Mouse (Mus musculus) gonadal fat pad, adult 2 months (tissue): Measurements from ENCODE around the gene Spata19. TPM values are rescaled to one million over a fixed set of nuclear protein-coding genes. Genes with fewer than 3 reads are reported as not detected.

Experiments
- DNase-seq: peaks from one replicate; pipeline ENCODE4 v3.0.0-alpha.2; 2012; ENCODE audit warnings: low read depth
- polyA plus RNA-seq: library from polyadenylated mRNA; depleted of rRNA; stranded (reverse); fragments of >200 nt; gene quantifications from 2 replicates; pipeline ENCODE4 v1.2.3, GENCODE M21; 2012; rRNA removed

The Spata19 gene
- 0.68 and 1.6 TPM in 2 replicates for polyA plus RNA-seq

DNA sequence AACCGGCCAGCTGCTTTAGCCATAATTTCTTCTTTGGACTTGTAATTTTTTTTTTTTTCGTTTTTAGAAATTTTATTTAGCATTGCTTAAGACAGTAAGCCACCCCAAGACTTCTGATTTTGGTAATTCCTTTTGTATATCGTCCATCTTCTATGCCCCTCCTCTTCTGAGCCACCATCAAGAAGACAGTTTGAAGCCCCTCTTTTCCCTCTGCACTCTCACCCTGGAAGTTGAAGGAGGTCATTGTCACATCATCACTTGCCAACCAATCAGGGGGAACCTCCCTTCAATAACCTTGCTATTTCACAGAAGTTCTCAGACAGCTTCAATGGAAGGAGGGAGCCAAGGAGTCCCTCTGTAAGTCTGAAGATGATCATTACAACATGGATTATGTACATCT, at the start of gene Spata19:
TSS of gene Spata19 (plus strand) at position 301 of the 400 bp plus-strand sequence.
- DNase-seq, result no peak

DNA sequence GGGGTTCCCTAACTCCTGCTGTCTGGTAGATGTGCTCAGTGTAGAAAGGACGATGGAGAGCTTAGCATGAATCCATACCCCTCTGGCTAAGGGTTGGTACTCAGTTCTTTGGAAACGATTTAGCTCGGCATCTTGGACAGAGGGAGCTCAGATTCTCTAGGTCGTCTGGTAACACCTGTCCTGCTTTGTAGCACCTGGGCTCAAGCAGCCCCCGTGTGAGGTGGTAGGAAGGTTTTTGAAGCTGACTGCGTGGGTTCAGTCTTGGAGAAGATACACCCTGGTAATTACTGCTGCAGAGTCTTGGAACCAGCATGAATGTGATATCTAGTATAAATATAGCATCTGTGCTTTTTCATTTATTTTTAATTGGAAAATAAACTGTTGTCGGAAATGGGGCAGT, 43.5 kb upstream of the Spata19 start:
- no peak for DNase-seq

DNA sequence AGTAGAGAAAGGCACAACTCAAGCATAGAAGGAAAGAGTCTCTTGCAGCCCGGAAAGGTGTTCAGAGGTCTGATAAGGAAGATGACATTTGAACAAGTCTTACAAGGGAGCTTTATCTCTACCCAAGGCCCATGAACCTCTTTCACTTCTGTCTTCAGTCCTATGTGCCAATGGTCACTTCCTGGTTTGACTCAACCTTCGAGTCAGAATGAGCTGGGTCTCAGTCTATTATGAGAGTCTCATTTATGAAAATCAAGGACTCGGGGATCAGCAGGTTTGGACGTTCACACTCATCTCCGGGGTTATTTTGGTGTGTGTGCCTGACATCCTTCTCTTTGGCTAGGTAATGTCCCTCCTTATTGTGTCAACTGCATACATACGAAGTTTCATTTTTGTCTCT, 38.7 kb upstream of the Spata19 start:
- no peak for DNase-seq

DNA sequence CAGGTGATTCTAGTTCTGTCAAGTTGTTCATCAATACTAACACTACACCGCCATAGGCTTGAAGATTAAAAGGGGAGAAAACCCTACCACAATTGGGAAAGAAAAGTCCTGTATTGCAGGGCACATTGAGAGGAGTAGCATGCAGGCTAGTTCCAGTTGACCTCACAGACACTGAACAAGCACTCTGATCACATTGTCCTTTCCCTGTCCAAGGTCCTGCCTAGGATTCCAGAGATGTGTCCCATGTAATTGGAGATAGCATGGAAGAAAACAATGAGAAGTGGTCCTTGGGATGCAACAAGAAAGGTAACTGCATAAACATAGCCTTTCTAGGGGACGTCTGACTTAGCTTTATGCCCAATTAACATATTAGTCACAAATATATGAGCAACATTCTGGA, 29.4 kb upstream of the Spata19 start:
- no peak for DNase-seq

DNA sequence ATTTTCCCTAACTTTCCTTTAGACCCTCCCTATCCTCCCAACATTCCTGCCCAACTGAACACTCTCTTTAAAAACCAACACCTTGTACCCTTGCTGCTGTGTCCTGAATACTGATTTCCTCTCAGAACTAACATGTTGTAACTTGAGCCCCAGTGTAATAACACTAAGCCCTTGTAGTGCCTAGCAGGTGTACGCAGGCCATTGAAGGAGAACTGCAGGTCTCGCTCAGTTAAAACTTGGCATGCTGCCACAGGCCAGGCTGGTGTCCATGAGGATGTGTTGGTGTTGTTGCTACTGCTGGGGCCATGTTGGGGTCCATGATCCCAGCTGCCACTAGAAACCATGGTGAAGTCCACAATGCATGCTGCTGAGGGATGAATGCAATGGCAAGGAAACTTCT, 27.5 kb upstream of the Spata19 start:
- no peak for DNase-seq

DNA sequence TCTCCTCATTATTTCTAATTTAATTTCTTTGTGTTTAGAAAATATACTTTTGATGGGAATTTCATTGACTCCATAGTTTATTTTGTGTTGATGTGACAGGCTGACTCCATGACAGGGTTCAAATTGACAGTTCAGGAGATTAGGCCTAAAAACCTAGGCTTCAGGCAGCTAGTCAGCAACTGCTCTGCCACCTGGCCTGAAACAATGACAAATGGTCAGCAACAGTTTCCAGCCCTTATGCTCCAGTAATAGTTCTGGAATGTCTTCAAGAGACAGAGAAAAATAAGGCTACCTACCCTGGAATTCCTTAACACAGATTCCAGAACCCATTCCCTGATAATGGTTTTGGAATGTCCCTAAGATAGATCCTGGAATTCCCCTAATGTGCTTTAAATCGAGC, 20.9 kb upstream of the Spata19 start:
- no peak for DNase-seq

DNA sequence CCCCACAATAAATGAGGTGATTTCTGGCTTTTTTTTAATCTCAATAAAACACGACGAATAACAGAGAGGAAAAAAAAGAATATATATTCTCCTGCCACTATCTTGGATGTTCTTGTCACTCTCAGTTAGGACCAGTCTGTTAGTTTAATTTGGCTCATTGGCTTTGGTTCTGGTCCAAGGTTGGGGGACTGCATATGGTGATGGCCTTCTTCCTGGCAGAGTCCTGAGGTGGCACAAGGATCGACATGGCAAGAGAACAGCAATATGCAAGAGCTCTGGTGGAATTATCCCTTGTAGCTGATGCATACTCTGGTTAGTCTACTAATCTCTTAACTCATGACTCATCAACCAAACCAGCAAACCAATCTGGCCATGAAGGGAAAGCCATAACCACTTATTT, 9.6 kb upstream of the Spata19 start:
- DNase-seq, result no peak

GRCm38 (mm10) chr9:27401169-27401568, 4.6 kb downstream of the Spata19 start:
- DNase-seq, result no peak

GRCm38 (mm10) chr9:27409733-27410132, 13.1 kb downstream of the Spata19 start:
- no peak for DNase-seq

- DNase-seq, result no peak
These were observed 17.5 kb downstream of the Spata19 start for GRCm38 (mm10) chr9:27414058-27414460.

- no peak for DNase-seq
These were observed 27.9 kb downstream of the Spata19 start for GRCm38 (mm10) chr9:27424511-27424910.

- no peak for DNase-seq
These were observed 32.0 kb downstream of the Spata19 start for GRCm38 (mm10) chr9:27428552-27428951.

DNA sequence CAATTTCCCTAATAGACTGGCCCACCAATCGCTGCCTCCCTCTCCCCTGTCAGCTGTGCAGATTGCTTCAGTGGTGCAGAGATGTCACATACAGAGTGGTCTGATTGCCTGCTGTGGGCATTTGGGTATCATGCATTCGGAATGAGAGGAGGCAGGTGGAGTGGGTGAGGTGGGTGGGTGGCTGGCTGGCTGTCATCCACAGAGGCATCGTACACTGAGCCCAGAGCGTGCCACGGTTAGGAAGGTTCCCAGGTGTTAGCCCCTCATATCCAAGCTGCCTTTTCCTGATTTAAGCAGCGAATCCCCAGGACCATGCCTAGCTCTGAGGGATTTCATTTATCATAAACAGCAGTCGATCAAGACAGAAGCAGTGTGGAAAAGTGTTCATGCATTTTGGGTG, 36.7 kb downstream of the Spata19 start:
- DNase-seq, result no peak

DNA sequence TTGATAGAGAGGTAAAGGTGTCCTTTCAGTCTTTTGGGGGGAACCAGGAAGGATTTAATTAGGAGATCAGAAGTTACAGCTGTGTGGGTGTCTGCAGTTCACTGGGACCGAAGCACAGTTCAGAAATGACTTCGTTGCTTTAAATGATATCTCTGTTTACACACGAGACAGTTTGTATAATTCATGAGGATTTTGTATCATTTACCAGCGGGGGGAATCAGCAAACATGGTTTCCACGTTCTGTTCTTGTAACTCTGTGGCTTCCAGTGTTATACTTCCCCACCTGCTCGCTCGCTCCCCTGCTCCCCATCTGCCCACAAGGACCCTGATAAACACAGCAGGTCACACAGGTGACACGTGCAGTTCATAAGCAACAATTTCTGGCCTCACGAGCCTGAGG, 39.3 kb downstream of the Spata19 start:
- no peak for DNase-seq

DNA sequence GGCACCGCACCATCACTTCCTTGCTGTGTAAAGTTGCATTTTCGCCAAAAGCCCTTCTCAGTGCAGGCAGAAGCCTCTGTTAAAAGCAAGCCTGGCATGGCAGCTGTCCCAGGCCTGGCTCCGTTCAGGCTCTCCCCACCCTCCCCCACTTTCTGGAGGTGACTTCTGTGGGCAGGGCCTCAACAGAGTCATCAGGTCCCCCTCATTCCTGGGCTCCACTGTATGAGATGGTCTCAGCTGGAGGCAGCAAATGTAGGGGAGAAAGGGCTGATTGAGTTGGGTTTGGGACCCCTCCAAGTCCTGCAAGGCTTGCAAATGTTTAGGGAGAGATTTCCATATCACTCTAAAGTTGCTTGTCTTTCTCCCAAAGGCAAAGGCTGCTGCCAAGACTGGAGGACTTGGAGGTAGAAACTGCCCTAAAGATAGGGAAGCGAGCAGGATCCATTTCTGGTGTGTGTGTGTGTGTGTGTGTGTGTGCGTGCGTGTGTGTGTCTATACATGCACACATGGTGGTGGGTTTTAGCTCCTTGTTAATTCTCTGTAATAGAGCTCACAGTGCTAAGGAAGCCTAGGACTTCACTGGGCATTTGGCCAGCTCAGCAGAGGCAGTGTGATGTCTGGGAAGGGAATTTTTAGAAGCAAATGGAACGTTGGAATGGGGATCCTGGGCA, 40.9 kb downstream of the Spata19 start:
- DNase-seq, result no peak

- no peak for DNase-seq
These were observed 53.3 kb downstream of the Spata19 start for GRCm38 (mm10) chr9:27449780-27450422.

Other genes with a start within 250 kb of the Spata19 start
- 14.9 and 16.2 TPM in 2 replicates for gene Jam3, start 241.4 kb upstream of the Spata19 start, polyA plus RNA-seq
- gene Igsf9b, start 97.6 kb upstream of the Spata19 start, polyA plus RNA-seq, result 0.46 and 0.95 TPM in 2 replicates